Mouse (Mus musculus): Measurements from ENCODE around the gene Furin. TPM values are rescaled to one million over a fixed set of nuclear protein-coding genes. Genes with fewer than 3 reads are reported as not detected.

Furin gene
- polyA plus RNA-seq, 1 experiment from 2014 or later: 10.0 TPM

DNA sequence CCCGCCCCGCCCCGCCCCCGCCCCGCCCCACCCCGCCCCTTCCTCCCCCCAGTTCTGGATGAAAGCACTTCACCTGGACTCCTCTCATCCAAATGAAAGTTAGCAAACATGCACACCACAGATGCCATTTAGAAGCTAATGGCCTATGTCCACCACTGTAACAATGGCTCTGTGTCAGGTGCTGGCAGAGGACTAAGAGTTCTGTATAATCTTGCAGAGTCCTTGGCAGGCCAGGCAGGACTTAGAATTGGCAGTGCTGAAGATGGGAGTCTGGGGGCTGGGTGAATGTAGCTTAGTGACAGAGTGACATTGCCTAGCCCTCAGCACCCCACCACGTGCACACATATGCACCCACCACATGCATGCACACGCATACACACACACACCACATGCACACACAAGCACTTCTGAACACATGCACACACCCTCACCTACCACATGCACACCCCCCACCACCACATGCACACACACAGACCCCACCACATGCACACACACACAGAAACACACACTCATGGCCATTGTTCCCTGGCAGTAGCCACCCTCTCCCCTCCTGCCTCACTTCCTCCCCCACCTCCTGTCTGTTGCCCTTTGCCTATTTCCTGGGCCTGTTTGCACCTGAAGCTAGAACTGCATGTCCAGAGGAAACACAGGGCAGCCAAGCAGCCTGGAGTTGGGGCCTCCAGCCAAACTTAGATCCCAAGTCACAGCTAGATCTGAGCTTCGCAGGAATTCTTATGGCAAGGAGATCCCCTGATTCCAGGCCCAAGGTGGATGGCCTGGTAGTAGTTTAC, 8.5 kb upstream of the Furin start:
- Histone ChIP-seq H3K9me3 (ENCODE audit: control insufficient read depth, low read length) (no peaks in the 10 kb centered on the region), H3K9ac (ENCODE audit: low read length) (no peak overlapping the region), H3K4me2 (ENCODE audit: low read depth, severe bottlenecking) (no peak overlapping the region), H3K36me3 (ENCODE audit: control insufficient read depth, insufficient read depth, low read length) (no peaks in the 10 kb centered on the region), H3K27ac (replicated peaks; ENCODE audit: low read depth, low read length) (no peak overlapping the region), H3K4me1 (ENCODE audit: control insufficient read depth, insufficient read depth, low read length) (no peaks in the 10 kb centered on the region), H3K27me3 (ENCODE audit: control insufficient read depth, insufficient read depth, low read length) (no peaks in the 10 kb centered on the region), H3K4me3 (ENCODE audit: low read depth, low read length) (no peak overlapping the region)
- WGBS: 84% methylated on average over 9 of the region's 9 CpGs
- ATAC-seq (ENCODE audit: insufficient number of reproducible peaks, low FRiP score, low TSS enrichment, low read depth): no peak
- DNase-seq (ENCODE audit: low spot score): no peak

DNA sequence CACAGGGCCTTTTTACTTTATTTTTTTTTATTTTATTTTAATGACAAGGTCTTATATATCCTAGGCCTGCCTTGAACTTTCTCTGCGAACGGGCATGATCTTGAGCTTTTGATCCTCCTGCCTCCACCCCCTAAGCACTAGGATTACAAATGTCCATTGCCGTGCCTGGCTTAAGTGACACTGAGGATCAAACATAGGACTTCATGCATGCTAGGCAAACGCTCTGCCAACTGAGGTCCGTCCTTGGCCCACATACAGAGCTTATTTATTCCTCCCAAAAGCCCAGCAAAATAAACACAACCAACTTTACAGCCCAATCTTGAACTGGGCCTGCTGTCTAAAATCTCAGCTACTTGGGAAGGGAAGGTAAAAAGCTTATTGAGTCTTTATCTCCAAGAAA, 7.5 kb upstream of the Furin start:
- WGBS: 72% methylated on average over 5 of the region's 5 CpGs
- no peaks in the 10 kb centered on the region for H3K27me3 ChIP-seq (ENCODE audit: control insufficient read depth, insufficient read depth, low read length)
- ATAC-seq (ENCODE audit: insufficient number of reproducible peaks, low FRiP score, low TSS enrichment, low read depth) (no peak), DNase-seq (ENCODE audit: low spot score) (no peak)
- H3K4me2 ChIP-seq (ENCODE audit: low read depth, severe bottlenecking): no peak overlapping the region
- no peak overlapping the region for H3K4me3 ChIP-seq (ENCODE audit: low read depth, low read length)
- no peak overlapping the region for H3K27ac ChIP-seq (replicated peaks; ENCODE audit: low read depth, low read length)
- H3K9me3 ChIP-seq (ENCODE audit: control insufficient read depth, low read length): no peaks in the 10 kb centered on the region
- H3K9ac ChIP-seq (ENCODE audit: low read length): no peak overlapping the region
- no peaks in the 10 kb centered on the region for H3K36me3 ChIP-seq (ENCODE audit: control insufficient read depth, insufficient read depth, low read length)
- no peaks in the 10 kb centered on the region for H3K4me1 ChIP-seq (ENCODE audit: control insufficient read depth, insufficient read depth, low read length)

DNA sequence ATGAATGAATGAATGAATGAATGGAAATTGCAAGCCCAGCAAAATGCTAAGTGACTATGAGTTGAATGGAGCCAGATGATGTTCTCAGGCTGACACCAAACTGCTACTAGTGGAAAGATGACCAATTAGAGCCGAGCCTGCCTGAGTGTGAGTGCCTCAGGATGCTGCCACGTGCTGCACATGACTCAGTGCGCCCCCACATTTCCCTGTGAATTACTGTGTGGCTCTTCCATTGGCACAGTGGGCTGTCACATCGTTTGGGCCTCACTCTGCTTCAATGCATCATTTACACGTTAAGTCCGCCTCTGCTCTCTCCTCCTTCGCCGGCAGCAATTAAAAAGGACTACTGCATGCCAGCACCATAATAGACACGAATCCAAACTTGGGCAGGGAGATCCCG, 7.0 kb upstream of the Furin start:
- Histone ChIP-seq H3K36me3 (ENCODE audit: control insufficient read depth, insufficient read depth, low read length) (no peaks in the 10 kb centered on the region), H3K4me2 (ENCODE audit: low read depth, severe bottlenecking) (no peak overlapping the region), H3K9me3 (ENCODE audit: control insufficient read depth, low read length) (no peaks in the 10 kb centered on the region), H3K27me3 (ENCODE audit: control insufficient read depth, insufficient read depth, low read length) (no peaks in the 10 kb centered on the region), H3K9ac (ENCODE audit: low read length) (no peak overlapping the region), H3K4me1 (ENCODE audit: control insufficient read depth, insufficient read depth, low read length) (no peaks in the 10 kb centered on the region), H3K4me3 (ENCODE audit: low read depth, low read length) (no peak overlapping the region), H3K27ac (replicated peaks; ENCODE audit: low read depth, low read length) (no peak overlapping the region)
- DNase-seq (ENCODE audit: low spot score) (no peak), ATAC-seq (ENCODE audit: insufficient number of reproducible peaks, low FRiP score, low TSS enrichment, low read depth) (no peak)
- 73% methylated on average over 10 of the region's 10 CpGs for WGBS

DNA sequence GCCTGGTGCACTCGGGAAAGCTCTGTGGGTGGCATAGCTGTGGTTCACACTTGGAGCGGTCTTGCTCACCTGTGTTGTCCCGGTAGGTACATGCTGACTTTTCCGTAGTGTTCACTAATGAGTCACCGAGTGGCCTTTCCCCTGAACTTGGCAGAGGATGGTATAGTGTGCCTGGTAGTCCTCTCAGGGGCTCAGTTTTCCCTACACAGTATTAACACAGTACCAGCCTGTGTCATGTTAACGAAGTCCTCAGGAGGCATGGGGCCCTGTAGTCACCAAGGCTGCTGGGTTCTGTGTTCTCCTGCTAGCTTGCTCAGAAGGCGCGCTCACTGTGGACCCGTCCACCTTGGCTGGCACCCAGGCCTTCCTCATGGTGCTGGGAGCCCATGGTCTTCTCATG, 5.1 kb upstream of the Furin start:
- Histone ChIP-seq H3K9me3 (ENCODE audit: control insufficient read depth, low read length) (no peaks in the 10 kb centered on the region), H3K36me3 (ENCODE audit: control insufficient read depth, insufficient read depth, low read length) (no peaks in the 10 kb centered on the region), H3K4me1 (ENCODE audit: control insufficient read depth, insufficient read depth, low read length) (no peaks in the 10 kb centered on the region), H3K27me3 (ENCODE audit: control insufficient read depth, insufficient read depth, low read length) (no peaks in the 10 kb centered on the region), H3K4me2 (ENCODE audit: low read depth, severe bottlenecking) (no peak overlapping the region), H3K27ac (replicated peaks; ENCODE audit: low read depth, low read length) (no peak overlapping the region), H3K4me3 (ENCODE audit: low read depth, low read length) (no peak overlapping the region), H3K9ac (ENCODE audit: low read length) (no peak overlapping the region)
- DNase-seq (ENCODE audit: low spot score) (no peak), ATAC-seq (ENCODE audit: insufficient number of reproducible peaks, low FRiP score, low TSS enrichment, low read depth) (no peak)
- WGBS: 83% methylated on average over 9 of the region's 9 CpGs

DNA sequence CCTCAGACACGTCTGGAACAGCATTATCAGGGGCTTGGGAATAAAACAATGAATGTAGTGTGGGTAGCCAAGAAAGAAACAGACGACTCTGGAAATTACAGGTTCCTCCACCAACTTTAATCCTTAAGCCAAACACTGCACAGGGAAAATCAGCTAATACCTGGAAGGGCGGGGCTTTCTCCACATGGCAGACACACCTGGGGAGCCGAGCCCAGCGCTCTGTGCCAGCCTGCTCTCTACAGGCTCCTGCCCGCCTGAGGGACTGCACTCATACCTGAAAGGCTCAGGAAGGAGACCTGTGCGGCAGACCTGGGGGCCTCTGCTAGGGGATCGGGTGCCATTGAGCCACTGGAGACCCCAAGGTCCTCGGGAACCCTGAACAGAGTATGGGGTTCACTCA, 2.5 kb upstream of the Furin start:
- Histone ChIP-seq H3K36me3 (ENCODE audit: control insufficient read depth, insufficient read depth, low read length) (no peaks in the 10 kb centered on the region), H3K9ac (ENCODE audit: low read length) (no peak overlapping the region), H3K9me3 (ENCODE audit: control insufficient read depth, low read length) (no peaks in the 10 kb centered on the region), H3K4me3 (ENCODE audit: low read depth, low read length) (no peak overlapping the region), H3K27me3 (ENCODE audit: control insufficient read depth, insufficient read depth, low read length) (no peaks in the 10 kb centered on the region), H3K4me1 (ENCODE audit: control insufficient read depth, insufficient read depth, low read length) (no peaks in the 10 kb centered on the region), H3K4me2 (ENCODE audit: low read depth, severe bottlenecking) (no peak overlapping the region), H3K27ac (replicated peaks; ENCODE audit: low read depth, low read length) (no peak overlapping the region)
- WGBS: 77% methylated on average over 9 of the region's 9 CpGs
- ATAC-seq (ENCODE audit: insufficient number of reproducible peaks, low FRiP score, low TSS enrichment, low read depth) (no peak), DNase-seq (ENCODE audit: low spot score) (no peak)

DNA sequence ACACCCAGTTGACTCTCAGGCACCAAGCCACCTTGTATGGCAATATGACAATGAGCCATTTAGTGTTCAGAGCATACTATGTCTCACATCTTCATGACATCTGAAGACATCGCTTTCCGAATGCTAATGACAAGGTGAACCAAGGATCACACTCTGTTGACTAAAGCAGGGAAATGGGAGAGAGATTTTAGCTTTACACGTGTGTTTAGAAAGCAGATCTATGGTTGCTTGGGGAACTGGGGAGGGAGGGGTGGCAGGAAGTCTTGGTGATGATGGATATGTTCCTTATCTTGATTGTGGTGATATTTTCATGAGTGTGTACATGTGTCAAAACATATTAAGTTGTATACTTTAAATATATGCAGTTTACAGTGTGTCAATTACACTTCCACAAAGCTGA, 950 bp upstream of the Furin start:
- Histone ChIP-seq H3K9me3 (ENCODE audit: control insufficient read depth, low read length) (no peaks in the 10 kb centered on the region), H3K4me3 (ENCODE audit: low read depth, low read length) (no peak overlapping the region), H3K4me1 (ENCODE audit: control insufficient read depth, insufficient read depth, low read length) (peaks cover 5% of the 10 kb centered on the region), H3K9ac (ENCODE audit: low read length) (no peak overlapping the region), H3K4me2 (ENCODE audit: low read depth, severe bottlenecking) (no peak overlapping the region), H3K36me3 (ENCODE audit: control insufficient read depth, insufficient read depth, low read length) (no peaks in the 10 kb centered on the region), H3K27me3 (ENCODE audit: control insufficient read depth, insufficient read depth, low read length) (no peaks in the 10 kb centered on the region), H3K27ac (replicated peaks; ENCODE audit: low read depth, low read length) (no peak overlapping the region)
- DNase-seq (ENCODE audit: low spot score): no peak
- ATAC-seq (ENCODE audit: insufficient number of reproducible peaks, low FRiP score, low TSS enrichment, low read depth): no peak
- WGBS: 86% methylated on average over 3 of the region's 3 CpGs

DNA sequence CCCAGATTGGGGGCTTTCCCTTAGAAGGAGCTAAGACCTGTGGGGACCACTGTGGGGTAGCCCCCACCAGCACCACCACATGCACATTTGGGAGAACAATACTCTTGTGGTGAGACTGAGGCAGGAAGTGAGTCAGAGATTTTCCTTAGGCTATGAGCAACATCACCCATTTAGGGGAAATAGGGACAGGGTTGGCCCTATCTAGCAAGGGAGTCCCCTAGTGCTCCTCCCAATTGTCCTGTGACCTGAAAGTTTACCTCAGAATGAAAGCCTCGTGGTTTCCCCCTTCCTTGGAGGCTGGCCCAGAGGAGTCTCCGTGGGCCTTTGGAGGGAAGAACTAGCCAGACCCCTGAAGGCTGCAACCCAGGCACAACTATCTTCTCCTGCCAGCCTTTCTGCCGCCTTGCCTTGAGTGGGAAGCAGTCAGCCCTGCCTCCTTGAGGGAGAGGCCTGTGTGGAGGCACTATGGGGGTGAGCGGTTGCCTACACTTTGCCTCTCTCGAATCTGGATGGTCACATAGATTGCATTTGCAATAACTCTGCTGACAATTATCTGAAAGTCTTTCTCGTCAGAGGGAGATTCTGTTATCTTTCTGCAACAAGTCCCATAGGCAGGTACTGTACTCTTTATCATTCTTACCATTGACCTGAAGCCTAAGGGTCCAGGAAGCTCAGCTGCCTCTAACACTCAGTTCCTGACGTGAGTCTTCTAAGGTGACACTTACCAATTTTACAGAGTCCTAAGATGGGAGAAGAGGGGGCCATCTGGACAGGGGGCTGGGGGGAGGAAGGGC, 938 bp downstream of the Furin start:
- DNase-seq (ENCODE audit: low spot score) (no peak), ATAC-seq (ENCODE audit: insufficient number of reproducible peaks, low FRiP score, low TSS enrichment, low read depth) (no peak)
- Histone ChIP-seq H3K9me3 (ENCODE audit: control insufficient read depth, low read length) (no peaks in the 10 kb centered on the region), H3K4me2 (ENCODE audit: low read depth, severe bottlenecking) (no peak overlapping the region), H3K27me3 (ENCODE audit: control insufficient read depth, insufficient read depth, low read length) (no peaks in the 10 kb centered on the region), H3K36me3 (ENCODE audit: control insufficient read depth, insufficient read depth, low read length) (no peaks in the 10 kb centered on the region), H3K4me1 (ENCODE audit: control insufficient read depth, insufficient read depth, low read length) (peaks cover 16% of the 10 kb centered on the region), H3K9ac (ENCODE audit: low read length) (no peak overlapping the region), H3K27ac (replicated peaks; ENCODE audit: low read depth, low read length) (no peak overlapping the region), H3K4me3 (ENCODE audit: low read depth, low read length) (no peak overlapping the region)
- WGBS: 73% methylated on average over 7 of the region's 7 CpGs

DNA sequence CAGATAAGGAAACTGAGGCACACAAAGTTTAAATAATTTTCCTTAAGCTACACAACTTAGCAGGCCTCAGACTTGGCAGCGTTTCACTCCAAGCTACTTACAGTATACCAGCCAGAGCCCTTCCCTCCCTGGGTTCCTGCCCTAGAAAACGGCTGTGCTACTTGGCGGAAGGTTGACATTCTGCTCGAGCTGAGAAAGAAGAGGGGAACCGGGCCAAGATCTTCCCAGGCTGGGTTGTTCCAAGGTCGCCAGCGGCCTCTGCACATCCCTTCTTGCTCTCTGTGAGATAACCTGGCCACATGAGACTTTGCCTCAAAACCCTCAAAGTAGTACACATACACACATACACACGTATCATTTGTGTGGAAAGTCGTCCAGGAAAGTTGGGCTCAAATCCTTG, 1.7 kb downstream of the Furin start:
- Histone ChIP-seq H3K4me2 (ENCODE audit: low read depth, severe bottlenecking) (peak overlapping the region; percentile 78; the same call in 1 of the 2 replicates), H3K4me1 (ENCODE audit: control insufficient read depth, insufficient read depth, low read length) (peaks cover 16% of the 10 kb centered on the region)
- 53% methylated on average over 9 of the region's 9 CpGs for WGBS

More for the DNA sequence above, 1.7 kb downstream of the Furin start:
- H3K27me3 ChIP-seq (ENCODE audit: control insufficient read depth, insufficient read depth, low read length): no peaks in the 10 kb centered on the region
- ATAC-seq (ENCODE audit: insufficient number of reproducible peaks, low FRiP score, low TSS enrichment, low read depth): no peak
- no peaks in the 10 kb centered on the region for H3K9me3 ChIP-seq (ENCODE audit: control insufficient read depth, low read length)
- no peaks in the 10 kb centered on the region for H3K36me3 ChIP-seq (ENCODE audit: control insufficient read depth, insufficient read depth, low read length)
- H3K27ac ChIP-seq (replicated peaks; ENCODE audit: low read depth, low read length): no peak overlapping the region
- DNase-seq (ENCODE audit: low spot score): no peak
- no peak overlapping the region for H3K9ac ChIP-seq (ENCODE audit: low read length)
- H3K4me3 ChIP-seq (ENCODE audit: low read depth, low read length): no peak overlapping the region; the same call in 1 of the 2 replicates

Data from limb, embryonic 11.5 days (tissue).